Mouse (Mus musculus): ENCODE measurements around the gene Cep290.
A peak's percentile ranks its signal among the peaks of the same experiment; 100 is the strongest.
"Not testable (repeated sequence)": the region's sequence is repeated elsewhere in the genome, so short reads cannot be mapped to it uniquely, and the experiment has no call there.

Cep290 gene

GRCm38 (mm10) chr10:100487097-100487978, at the start of gene Cep290, which contains the start of gene Tmtc3:
TSS of gene Cep290 (plus strand) at chr10:100487558.
TSS of gene Tmtc3 (minus strand) at chr10:100487350.
- peak; percentile 97 to 98 for DNase-seq (ENCODE audit: low spot score in 2 of 2)

GRCm38 (mm10) chr10:100449394-100449793, 38.0 kb upstream of the Cep290 start:
- DNase-seq (ENCODE audit: low spot score in 2 of 2) = no peak

DNA sequence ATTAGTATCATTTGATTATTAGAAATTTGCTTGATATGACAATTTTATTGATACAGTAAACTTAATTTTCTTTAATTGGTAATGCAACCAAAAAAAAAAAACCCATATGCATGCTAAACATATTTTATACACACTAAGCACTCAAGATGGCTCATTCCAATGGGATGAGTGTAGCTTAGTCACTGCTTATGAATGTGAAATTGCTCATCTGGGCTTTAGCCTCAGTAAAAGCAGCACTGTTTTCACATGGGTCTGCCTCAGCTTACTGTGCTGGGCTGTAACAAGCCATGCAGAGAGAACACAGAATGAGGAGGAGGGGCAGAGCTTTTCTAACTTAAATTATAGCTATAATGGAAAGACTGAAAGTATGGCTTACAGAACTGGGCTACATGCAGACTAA, 26.8 kb upstream of the Cep290 start:
- no peak for DNase-seq (ENCODE audit: low spot score in 2 of 2)

- DNase-seq (ENCODE audit: low spot score in 2 of 2) = no peak
These were observed 12.3 kb upstream of the Cep290 start for GRCm38 (mm10) chr10:100475040-100475439.

GRCm38 (mm10) chr10:100479538-100479937, 7.8 kb upstream of the Cep290 start:
- no peak for DNase-seq (ENCODE audit: low spot score in 2 of 2)

DNA sequence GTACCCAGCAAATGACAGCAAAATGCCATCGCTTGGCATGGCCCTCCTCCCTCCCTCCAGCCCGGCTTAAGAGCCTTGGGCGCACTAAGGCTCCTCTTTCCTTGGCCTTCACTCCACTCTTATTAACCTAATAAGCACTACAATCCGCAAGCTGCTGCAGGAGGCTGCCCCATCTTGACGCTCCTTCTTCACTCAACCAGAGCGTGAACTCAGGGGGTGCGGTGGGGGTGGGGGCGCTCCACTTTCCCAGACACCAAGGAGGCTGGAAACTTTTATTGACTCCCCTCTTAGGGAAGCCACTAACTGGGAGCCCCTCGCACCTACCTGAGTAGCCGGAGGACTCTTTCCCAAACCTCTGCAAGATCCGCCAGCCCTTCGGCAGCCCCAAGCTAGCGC, 659 bp upstream of the Cep290 start:
- no peak for DNase-seq (ENCODE audit: low spot score in 2 of 2)

DNA sequence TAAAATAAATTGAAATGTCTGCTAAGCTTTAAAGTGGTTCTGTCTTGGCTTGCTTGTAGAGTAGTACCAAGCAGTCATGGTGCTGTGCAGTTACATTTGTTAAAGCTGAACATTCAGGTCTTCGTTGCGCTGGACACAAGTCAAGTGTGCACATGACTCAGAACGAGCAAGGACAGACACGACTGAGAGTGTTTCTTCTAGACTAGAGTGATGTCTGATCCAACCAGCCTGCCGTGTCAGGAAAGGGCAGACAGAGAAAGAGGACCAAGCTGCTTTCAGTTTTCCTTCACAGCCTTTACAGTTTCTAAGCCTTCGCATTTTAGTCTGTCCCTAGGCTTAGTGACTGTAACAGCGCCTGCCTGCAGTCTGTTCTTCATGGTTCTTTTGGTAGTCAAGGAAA, 4.6 kb downstream of the Cep290 start:
- no peak for DNase-seq (ENCODE audit: low spot score in 2 of 2)

GRCm38 (mm10) chr10:100498309-100498708, 11.0 kb downstream of the Cep290 start:
- DNase-seq (ENCODE audit: low spot score in 2 of 2) = no peak

DNA sequence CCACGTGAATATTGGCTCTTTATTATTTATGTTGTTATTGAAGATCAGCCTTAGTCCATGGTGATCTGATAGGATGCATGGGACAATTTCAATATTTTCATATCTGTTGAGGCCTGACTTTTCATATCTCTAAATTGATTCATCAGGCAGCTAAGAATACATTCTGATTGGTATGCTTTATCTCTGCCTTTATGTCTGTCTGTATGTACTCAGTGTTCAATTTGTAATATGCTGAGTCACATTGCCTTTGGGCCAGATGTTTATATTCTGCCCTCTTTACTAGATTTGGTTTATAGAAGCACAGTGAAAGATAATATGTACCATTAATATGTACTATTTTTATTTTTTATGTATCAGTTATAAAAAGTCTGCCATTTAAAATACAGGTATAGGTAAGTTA, 20.8 kb downstream of the Cep290 start:
- no peak for DNase-seq (ENCODE audit: low spot score in 2 of 2)

- no peak for DNase-seq (ENCODE audit: low spot score in 2 of 2)
These were observed 34.3 kb downstream of the Cep290 start for GRCm38 (mm10) chr10:100521617-100522016.

DNA sequence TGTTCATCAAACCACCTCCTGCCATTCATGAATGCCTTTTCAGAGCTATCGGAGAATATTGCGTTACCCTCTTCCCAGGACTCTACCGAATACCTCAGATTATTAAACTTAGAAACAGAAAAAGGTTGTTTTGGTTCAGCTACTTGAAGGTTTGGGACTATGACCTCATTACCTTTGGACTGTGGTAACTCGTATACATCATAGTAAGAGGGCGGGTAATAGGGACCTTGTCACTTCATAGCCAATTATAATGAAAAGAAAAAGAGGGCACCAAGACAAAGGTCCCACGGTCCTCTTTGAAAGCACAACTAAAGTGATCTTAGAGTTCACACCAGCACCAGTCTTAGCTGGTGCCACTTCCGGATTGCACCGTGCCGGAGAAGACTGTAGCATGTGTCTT, 35.0 kb downstream of the Cep290 start:
- DNase-seq (ENCODE audit: low spot score in 2 of 2) = no peak

- DNase-seq (ENCODE audit: low spot score in 2 of 2) = no peak
These were observed 37.4 kb downstream of the Cep290 start for GRCm38 (mm10) chr10:100524499-100525390.

DNA sequence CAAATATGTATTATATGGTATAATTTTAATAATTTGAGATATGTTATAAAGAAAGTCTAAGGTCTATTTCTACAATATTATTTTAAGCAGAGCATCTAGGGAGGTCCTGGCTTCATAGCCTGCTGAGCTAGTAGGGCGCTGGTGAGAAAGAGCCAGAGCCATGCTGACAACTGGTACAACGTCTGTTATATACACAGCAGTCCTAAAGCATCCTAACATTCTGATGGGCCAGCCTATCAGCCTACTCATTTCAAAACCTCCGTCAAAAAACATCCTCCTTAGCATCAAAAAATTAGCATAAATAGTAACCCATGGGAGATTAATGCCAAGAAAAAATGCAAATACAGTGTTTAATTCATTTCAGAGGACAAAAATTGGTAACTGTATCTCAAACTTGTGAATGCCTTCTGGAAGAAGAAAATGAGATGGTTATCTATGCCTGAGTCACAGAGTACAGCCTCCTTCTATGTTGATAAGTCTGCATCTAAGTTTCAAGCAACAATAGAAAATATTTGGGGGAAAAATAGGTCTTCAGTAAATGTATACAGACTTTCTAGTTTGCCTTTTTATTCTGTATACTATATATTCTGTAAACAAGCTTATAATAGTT, 69.3 kb downstream of the Cep290 start:
- DNase-seq (ENCODE audit: low spot score in 2 of 2) = no peak

- DNase-seq (ENCODE audit: low spot score in 2 of 2) = not testable (repeated sequence)
These were observed 73.0 kb downstream of the Cep290 start for GRCm38 (mm10) chr10:100560194-100560883.

GRCm38 (mm10) chr10:100564112-100564511, 76.8 kb downstream of the Cep290 start:
- DNase-seq (ENCODE audit: low spot score in 2 of 2) = no peak

DNA sequence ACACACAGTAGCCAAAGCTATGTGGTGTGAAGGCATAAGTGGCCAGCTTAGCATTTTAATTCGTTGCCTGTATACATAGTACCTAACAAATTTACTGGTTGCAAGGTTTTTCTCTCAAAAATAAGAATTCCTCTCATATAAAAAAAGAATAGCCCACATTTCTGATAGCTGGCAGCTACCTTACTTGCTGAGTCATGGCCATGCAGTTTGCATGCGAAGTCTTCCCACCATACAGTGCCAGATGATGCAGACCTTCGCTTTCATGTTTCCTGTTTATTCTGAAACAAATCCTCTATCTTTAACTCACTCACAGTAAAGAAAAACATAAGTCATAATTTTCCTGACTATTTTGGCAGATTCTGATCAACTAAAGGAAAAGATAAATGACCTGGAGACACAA, 84.3 kb downstream of the Cep290 start:
- no peak for DNase-seq (ENCODE audit: low spot score in 2 of 2)

GRCm38 (mm10) chr10:100574505-100575149, 87.3 kb downstream of the Cep290 start:
- no peak for DNase-seq (ENCODE audit: low spot score in 2 of 2)

- no peak for DNase-seq (ENCODE audit: low spot score in 2 of 2)
These were observed 87.9 kb downstream of the Cep290 start for GRCm38 (mm10) chr10:100575294-100575693.

GRCm38 (mm10) chr10:100584178-100584577, 96.8 kb downstream of the Cep290 start:
- no peak for DNase-seq (ENCODE audit: low spot score in 2 of 2)

DNA sequence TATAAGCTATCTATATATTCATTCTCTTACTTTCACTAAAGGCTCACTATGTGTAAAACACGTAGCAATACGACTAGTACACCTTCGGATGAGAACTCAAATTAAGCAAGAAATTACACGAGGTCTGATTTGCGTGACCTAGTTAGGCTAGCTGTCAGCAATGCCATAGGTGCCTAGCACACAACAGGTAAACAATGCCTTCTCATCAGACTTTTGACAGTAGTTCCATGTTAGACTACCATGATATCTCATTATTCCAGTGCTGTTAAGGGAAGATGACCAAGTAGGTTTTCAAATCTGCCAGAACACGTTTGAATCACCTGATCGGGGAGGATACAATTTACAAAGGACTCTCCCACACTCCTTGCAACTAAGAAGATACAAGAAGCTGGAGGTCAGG, 101.2 kb downstream of the Cep290 start:
- DNase-seq (ENCODE audit: low spot score in 2 of 2) = no peak

GRCm38 (mm10) chr10:100588932-100589388, 101.6 kb downstream of the Cep290 start:
- peak; percentile 90 to 92 for DNase-seq (ENCODE audit: low spot score in 2 of 2)

All from frontal cortex, postnatal 36 days (tissue).